Mouse (Mus musculus): ENCODE data around the gene Gabpb2.
"Not testable (repeated sequence)": the region's sequence is repeated elsewhere in the genome, so short reads cannot be mapped to it uniquely, and the experiment has no call there.

The Gabpb2 gene

GRCm38 (mm10) chr3:95159987-95160963 lies 57.4 kb downstream of the Gabpb2 start, which contains the start of gene Sema6c:
Gene Sema6c, plus strand, starts transcription at chr3:95160457.
- DNase-seq (ENCODE audit: low read depth, low spot score) = peak; percentile 90

- no peak for DNase-seq (ENCODE audit: low read depth, low spot score)
These were observed 58.2 kb downstream of the Gabpb2 start for GRCm38 (mm10) chr3:95159511-95159986.

GRCm38 (mm10) chr3:95153874-95154273 lies 63.8 kb downstream of the Gabpb2 start:
- DNase-seq (ENCODE audit: low read depth, low spot score) = no peak

- DNase-seq (ENCODE audit: low read depth, low spot score) = peak; percentile 57
These were observed 69.8 kb downstream of the Gabpb2 start for GRCm38 (mm10) chr3:95147924-95148323.

- DNase-seq (ENCODE audit: low read depth, low spot score) = peak; percentile 77
These were observed 75.1 kb downstream of the Gabpb2 start for GRCm38 (mm10) chr3:95142617-95143011.

GRCm38 (mm10) chr3:95141952-95142616 lies 75.6 kb downstream of the Gabpb2 start, which contains the start of gene Tnfaip8l2:
Gene Tnfaip8l2, minus strand, starts transcription at chr3:95142360.
- no peak for DNase-seq (ENCODE audit: low read depth, low spot score)

- DNase-seq (ENCODE audit: low read depth, low spot score) = no peak
These were observed 76.2 kb downstream of the Gabpb2 start for GRCm38 (mm10) chr3:95141474-95141873.

GRCm38 (mm10) chr3:95140795-95141194 lies 76.9 kb downstream of the Gabpb2 start:
- no peak for DNase-seq (ENCODE audit: low read depth, low spot score)

GRCm38 (mm10) chr3:95140289-95140595 lies 77.5 kb downstream of the Gabpb2 start:
- no peak for DNase-seq (ENCODE audit: low read depth, low spot score)

GRCm38 (mm10) chr3:95139586-95140288 lies 78.0 kb downstream of the Gabpb2 start:
- no peak for DNase-seq (ENCODE audit: low read depth, low spot score)

- no peak for DNase-seq (ENCODE audit: low read depth, low spot score)
These were observed 81.4 kb downstream of the Gabpb2 start for GRCm38 (mm10) chr3:95136336-95136735.

GRCm38 (mm10) chr3:95135433-95136052 lies 82.2 kb downstream of the Gabpb2 start:
- DNase-seq (ENCODE audit: low read depth, low spot score) = no peak

GRCm38 (mm10) chr3:95135023-95135422 lies 82.7 kb downstream of the Gabpb2 start:
- no peak for DNase-seq (ENCODE audit: low read depth, low spot score)

GRCm38 (mm10) chr3:95134133-95134532 lies 83.6 kb downstream of the Gabpb2 start:
- DNase-seq (ENCODE audit: low read depth, low spot score) = not testable (repeated sequence)

GRCm38 (mm10) chr3:95133680-95134101 lies 84.0 kb downstream of the Gabpb2 start, which contains the start of the genes Scnm1 and Lysmd1:
Gene Scnm1, minus strand, starts transcription at chr3:95134011.
Gene Lysmd1, plus strand, starts transcription at chr3:95134088.
- peak; percentile 92 for DNase-seq (ENCODE audit: low read depth, low spot score)

GRCm38 (mm10) chr3:95133176-95133575 lies 84.5 kb downstream of the Gabpb2 start:
- no peak for DNase-seq (ENCODE audit: low read depth, low spot score)

- DNase-seq (ENCODE audit: low read depth, low spot score) = not testable (repeated sequence)
These were observed 85.3 kb downstream of the Gabpb2 start for GRCm38 (mm10) chr3:95132389-95132788.
